Mouse (Mus musculus): ENCODE measurements around the gene Relch. TPM values are rescaled to one million over a fixed set of nuclear protein-coding genes. Genes with fewer than 3 reads are reported as not detected.

Gene Relch
- polyA plus RNA-seq, 1 experiment from 2014 or later: 50.0 TPM

- H3K4me3 ChIP-seq (replicated peaks; ENCODE audit: low read depth, low read length): no peak overlapping the region
- no peaks in the 10 kb centered on the region for H3K4me1 ChIP-seq (ENCODE audit: control insufficient read depth, insufficient read depth, low read length)
- no peaks in the 10 kb centered on the region for H3K36me3 ChIP-seq (ENCODE audit: control insufficient read depth, insufficient read depth, low read length)
- no peaks in the 10 kb centered on the region for H3K9me3 ChIP-seq (ENCODE audit: control insufficient read depth, low read length)
- no peak overlapping the region for H3K9ac ChIP-seq (replicated peaks; ENCODE audit: low read length)
- H3K27me3 ChIP-seq (ENCODE audit: control insufficient read depth, insufficient read depth, low read length): no peaks in the 10 kb centered on the region
- ATAC-seq (ENCODE audit: low FRiP score, low TSS enrichment) (no peak), DNase-seq (no peak)
- H3K4me2 ChIP-seq (ENCODE audit: low read length): no peak overlapping the region
- WGBS: 82% methylated on average over 4 of the region's 4 CpGs
- no peak overlapping the region for H3K27ac ChIP-seq (replicated peaks; ENCODE audit: low read depth, low read length)
These were observed 132.0 kb downstream of the Relch start for GRCm38 (mm10) chr1:105795705-105796104.

GRCm38 (mm10) chr1:105800570-105800969, 136.9 kb downstream of the Relch start:
- DNase-seq (no peak), ATAC-seq (ENCODE audit: low FRiP score, low TSS enrichment) (no peak)
- H3K9ac ChIP-seq (replicated peaks; ENCODE audit: low read length): no peak overlapping the region
- H3K27ac ChIP-seq (replicated peaks; ENCODE audit: low read depth, low read length): no peak overlapping the region
- H3K4me2 ChIP-seq (ENCODE audit: low read length): no peak overlapping the region
- no peaks in the 10 kb centered on the region for H3K4me1 ChIP-seq (ENCODE audit: control insufficient read depth, insufficient read depth, low read length)
- H3K9me3 ChIP-seq (ENCODE audit: control insufficient read depth, low read length): no peaks in the 10 kb centered on the region
- no peak overlapping the region for H3K4me3 ChIP-seq (replicated peaks; ENCODE audit: low read depth, low read length)
- 85% methylated on average over 6 of the region's 6 CpGs for WGBS
- no peaks in the 10 kb centered on the region for H3K27me3 ChIP-seq (ENCODE audit: control insufficient read depth, insufficient read depth, low read length)
- H3K36me3 ChIP-seq (ENCODE audit: control insufficient read depth, insufficient read depth, low read length): no peaks in the 10 kb centered on the region

DNA sequence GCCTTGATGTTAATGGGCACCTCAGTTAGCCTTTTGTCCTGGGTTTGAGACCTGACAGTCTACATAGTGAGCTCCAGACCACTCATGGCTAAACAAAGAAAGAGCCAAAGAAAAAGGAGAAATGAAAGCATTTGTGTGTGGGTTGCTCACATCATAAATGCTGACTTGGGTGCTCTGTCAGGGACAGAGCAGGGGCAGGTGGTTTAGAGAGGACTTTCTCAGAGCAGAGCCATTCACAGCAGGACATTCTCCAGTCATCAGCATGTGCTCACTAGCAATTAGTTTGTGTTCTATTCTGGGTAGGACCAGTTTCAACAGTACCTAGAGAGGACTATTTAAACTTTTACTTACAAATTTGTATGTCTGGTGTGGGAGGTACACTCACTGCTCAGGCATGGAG, 137.6 kb downstream of the Relch start:
- Histone ChIP-seq H3K9ac (replicated peaks; ENCODE audit: low read length) (no peak overlapping the region), H3K36me3 (ENCODE audit: control insufficient read depth, insufficient read depth, low read length) (no peaks in the 10 kb centered on the region), H3K9me3 (ENCODE audit: control insufficient read depth, low read length) (no peaks in the 10 kb centered on the region), H3K4me1 (ENCODE audit: control insufficient read depth, insufficient read depth, low read length) (no peaks in the 10 kb centered on the region), H3K4me3 (replicated peaks; ENCODE audit: low read depth, low read length) (no peak overlapping the region), H3K27me3 (ENCODE audit: control insufficient read depth, insufficient read depth, low read length) (no peaks in the 10 kb centered on the region), H3K27ac (replicated peaks; ENCODE audit: low read depth, low read length) (no peak overlapping the region), H3K4me2 (ENCODE audit: low read length) (no peak overlapping the region)
- no peak for DNase-seq
- ATAC-seq (ENCODE audit: low FRiP score, low TSS enrichment): no peak

GRCm38 (mm10) chr1:105802941-105803340, 139.3 kb downstream of the Relch start:
- Histone ChIP-seq H3K9ac (replicated peaks; ENCODE audit: low read length) (no peak overlapping the region), H3K4me2 (ENCODE audit: low read length) (no peak overlapping the region), H3K27me3 (ENCODE audit: control insufficient read depth, insufficient read depth, low read length) (no peaks in the 10 kb centered on the region), H3K4me3 (replicated peaks; ENCODE audit: low read depth, low read length) (no peak overlapping the region), H3K36me3 (ENCODE audit: control insufficient read depth, insufficient read depth, low read length) (no peaks in the 10 kb centered on the region), H3K27ac (replicated peaks; ENCODE audit: low read depth, low read length) (no peak overlapping the region), H3K4me1 (ENCODE audit: control insufficient read depth, insufficient read depth, low read length) (no peaks in the 10 kb centered on the region), H3K9me3 (ENCODE audit: control insufficient read depth, low read length) (no peaks in the 10 kb centered on the region)
- 83% methylated on average over 6 of the region's 6 CpGs for WGBS
- no peak for DNase-seq
- ATAC-seq (ENCODE audit: low FRiP score, low TSS enrichment): no peak

- Histone ChIP-seq H3K36me3 (ENCODE audit: control insufficient read depth, insufficient read depth, low read length) (no peaks in the 10 kb centered on the region), H3K4me3 (replicated peaks; ENCODE audit: low read depth, low read length) (no peak overlapping the region), H3K9ac (replicated peaks; ENCODE audit: low read length) (no peak overlapping the region), H3K9me3 (ENCODE audit: control insufficient read depth, low read length) (no peaks in the 10 kb centered on the region), H3K4me2 (ENCODE audit: low read length) (no peak overlapping the region), H3K4me1 (ENCODE audit: control insufficient read depth, insufficient read depth, low read length) (no peaks in the 10 kb centered on the region), H3K27me3 (ENCODE audit: control insufficient read depth, insufficient read depth, low read length) (no peaks in the 10 kb centered on the region), H3K27ac (replicated peaks; ENCODE audit: low read depth, low read length) (no peak overlapping the region)
- ATAC-seq (ENCODE audit: low FRiP score, low TSS enrichment) (no peak), DNase-seq (no peak)
- 90% methylated on average over 3 of the region's 3 CpGs for WGBS
These were observed 140.6 kb downstream of the Relch start for GRCm38 (mm10) chr1:105804285-105804684.

Other genes with a start within 250 kb of the Relch start
- 13.6 and 17.0 TPM in 2 replicates for gene Pign, start 184 bp upstream of the Relch start, polyA plus RNA-seq (2014; fragmentation: Nextera tagmentation; extraction: Ambion mirVana)
- gene Tnfrsf11a, start 116.9 kb downstream of the Relch start, polyA plus RNA-seq (2014; fragmentation: Nextera tagmentation; extraction: Ambion mirVana): 0.36 and 0.61 TPM in 2 replicates

Data from midbrain, embryonic 14.5 days (tissue).